Mouse (Mus musculus) forebrain, embryonic 13.5 days (tissue): ENCODE measurements around the gene Smarcc2. TPM values are rescaled to one million over a fixed set of nuclear protein-coding genes. Genes with fewer than 3 reads are reported as not detected.

Experiments
- ATAC-seq: fragments of 200-750 bp; cut with Nextera tagmentation; 2 replicates; pipeline ENCODE4 v1.8.0; 2017
- H3K27ac ChIP-seq: fragments of 300-500 bp; sonication (generic); 2 replicates; pipeline ENCODE4 v1.5.1; 2015; ENCODE audit warnings: inconsistent platforms, mild to moderate bottlenecking, moderate library complexity
- H3K27me3 ChIP-seq: fragments of 300-500 bp; sonication (generic); 2 replicates; pipeline ENCODE4 v1.6.1; 2015; ENCODE audit warnings: mild to moderate bottlenecking, inconsistent platforms
- H3K36me3 ChIP-seq: fragments of 300-500 bp; sonication (generic); 2 replicates; pipeline ENCODE4 v1.6.1; 2015; ENCODE audit warnings: mild to moderate bottlenecking, inconsistent platforms; ENCODE audit not compliant: poor library complexity, severe bottlenecking
- H3K4me1 ChIP-seq: fragments of 300-500 bp; sonication (generic); 2 replicates; pipeline ENCODE4 v1.6.1; 2015; ENCODE audit warnings: inconsistent platforms
- H3K4me2 ChIP-seq: fragments of 300-500 bp; sonication (generic); 2 replicates; pipeline ENCODE4 v1.6.1; 2015; ENCODE audit warnings: inconsistent platforms, mild to moderate bottlenecking, moderate library complexity
- H3K4me3 ChIP-seq: fragments of 300-500 bp; sonication (generic); 2 replicates; pipeline ENCODE4 v1.5.1; 2015; ENCODE audit warnings: mild to moderate bottlenecking, inconsistent platforms
- H3K9ac ChIP-seq: fragments of 300-500 bp; sonication (generic); 2 replicates; pipeline ENCODE4 v1.6.1; 2015; ENCODE audit warnings: mild to moderate bottlenecking, inconsistent platforms
- H3K9me3 ChIP-seq: fragments of 300-500 bp; sonication (generic); replicated peaks from 2 replicates; pipeline ENCODE4 v1.6.1; 2016; ENCODE audit warnings: inconsistent platforms
- WGBS: fragments of 180-500 bp; shearing (Covaris S2); methylation state at CpG from one replicate; pipeline ENCODE4 v1.1.7; 2015; 5-methylcytosine and 5-hydroxymethylcytosine counted together
- polyA plus RNA-seq: library from polyadenylated mRNA; unstranded; fragments of >200 nt; fragmentation: Nextera tagmentation; extraction: Ambion mirVana; gene quantifications from 2 replicates; pipeline ENCODE4 v1.2.1, GENCODE M21; 2015

The Smarcc2 gene
- polyA plus RNA-seq = 166 and 168 TPM in 2 replicates

DNA sequence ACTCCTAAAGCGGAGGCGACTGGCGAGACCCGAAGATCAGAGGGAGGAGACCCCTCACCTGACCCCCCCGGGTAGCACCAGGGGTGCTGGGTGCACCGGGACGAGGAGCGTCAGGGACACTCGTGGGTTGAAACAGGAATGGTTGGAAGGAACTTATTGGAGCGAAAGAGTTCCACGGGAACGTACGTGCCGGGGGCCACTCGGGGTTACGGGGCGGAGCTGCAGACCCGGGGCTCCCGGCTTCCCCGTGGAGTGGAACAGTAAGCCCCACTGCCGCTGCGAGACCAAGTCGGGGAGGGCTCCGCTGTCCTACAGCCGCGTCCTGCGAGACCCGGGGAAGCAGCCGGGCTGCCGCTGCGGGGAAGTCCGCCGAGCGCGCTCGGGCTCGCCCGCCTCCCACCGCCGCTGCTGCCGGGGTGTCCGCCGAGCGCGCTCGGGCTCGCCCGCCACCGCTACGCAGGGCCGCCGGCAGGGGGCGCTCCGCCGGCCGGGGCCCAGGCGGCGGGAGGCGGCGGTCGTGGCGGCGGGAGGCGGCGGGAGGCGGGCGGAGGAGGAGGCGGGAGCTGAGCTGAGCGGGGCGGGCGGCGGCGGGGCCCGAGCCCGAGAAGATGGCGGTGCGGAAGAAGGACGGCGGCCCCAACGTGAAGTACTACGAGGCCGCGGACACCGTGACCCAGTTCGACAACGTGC lies at the start of gene Smarcc2:
TSS of gene Smarcc2 (plus strand) at position 530 of the 690 bp plus-strand sequence.
- peak within 1 kb of the TSS; percentile 94 for H3K4me2 ChIP-seq
- H3K27me3 ChIP-seq = no peaks in the 10 kb centered on the region
- H3K27ac ChIP-seq = peak within 1 kb of the TSS; percentile 97
- peak within 1 kb of the TSS; percentile 99 for H3K9ac ChIP-seq
- H3K36me3 ChIP-seq = peaks cover 28% of the 10 kb centered on the region
- peak within 1 kb of the TSS; percentile 98 for H3K4me3 ChIP-seq
- WGBS = under 1% methylated on average over 48 of the region's 86 CpGs
- H3K4me1 ChIP-seq = peaks cover 22% of the 10 kb centered on the region
- no peaks in the 10 kb centered on the region for H3K9me3 ChIP-seq
- ATAC-seq = peak; percentile 76

DNA sequence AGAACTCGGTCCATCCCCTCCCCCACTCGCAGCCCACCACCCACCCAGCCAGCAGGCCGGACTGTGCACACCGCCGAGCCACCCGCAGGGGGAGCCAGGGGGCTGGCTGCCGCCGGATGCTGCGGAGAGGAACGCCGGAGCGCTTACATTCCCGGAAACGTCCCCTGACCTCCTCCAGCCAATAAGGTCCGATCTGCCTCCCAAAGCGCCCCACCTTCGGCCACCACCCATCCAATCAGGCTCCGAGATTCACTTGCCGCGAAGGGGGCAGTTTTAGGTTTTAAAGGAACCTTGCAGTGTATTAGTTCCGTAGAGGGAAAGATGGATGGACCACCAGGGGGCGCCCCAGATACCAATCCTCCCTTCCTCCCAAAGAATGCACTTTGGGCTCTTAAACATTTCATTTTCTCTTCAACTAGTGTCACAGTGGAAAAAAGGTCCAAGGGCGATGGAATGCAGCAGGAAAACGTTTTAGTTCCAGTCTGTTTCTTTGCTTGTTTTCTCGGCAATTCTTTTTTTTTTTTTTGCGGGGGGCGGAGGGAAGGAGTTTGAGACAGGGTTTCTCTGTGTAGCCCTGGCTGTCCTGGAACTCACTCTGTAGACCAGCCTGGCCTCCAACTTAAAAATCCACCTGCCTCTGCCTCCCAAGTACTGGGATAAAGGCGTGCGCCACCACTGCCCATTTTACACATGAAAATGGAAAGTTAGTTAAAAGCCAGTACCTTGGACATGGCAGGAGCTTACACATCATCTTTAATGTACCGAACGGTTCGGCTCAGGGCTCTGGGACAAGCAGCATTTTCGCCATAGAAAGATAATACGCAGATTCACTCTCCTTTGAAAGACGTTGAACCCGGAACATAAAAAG lies 49.1 kb upstream of the Smarcc2 start:
- Histone ChIP-seq H3K4me2 (peak overlapping the region; percentile 97), H3K9ac (peak overlapping the region; percentile 89), H3K4me3 (peak overlapping the region; percentile 91), H3K27me3 (no peaks in the 10 kb centered on the region), H3K36me3 (peaks cover 26% of the 10 kb centered on the region), H3K4me1 (peaks cover 51% of the 10 kb centered on the region), H3K9me3 (no peaks in the 10 kb centered on the region), H3K27ac (peak overlapping the region; percentile 94)
- ATAC-seq = peak; percentile 90
- 5% methylated on average over 36 of the region's 36 CpGs for WGBS

GRCm38 (mm10) chr10:128410560-128410845 lies 48.5 kb upstream of the Smarcc2 start:
- H3K27me3 ChIP-seq = no peaks in the 10 kb centered on the region
- peak overlapping the region; percentile 97 for H3K4me2 ChIP-seq
- no peak for ATAC-seq
- peak overlapping the region; percentile 91 for H3K4me3 ChIP-seq
- H3K4me1 ChIP-seq = peaks cover 51% of the 10 kb centered on the region
- peak overlapping the region; percentile 94 for H3K27ac ChIP-seq
- H3K36me3 ChIP-seq = peaks cover 31% of the 10 kb centered on the region
- H3K9me3 ChIP-seq = no peaks in the 10 kb centered on the region
- H3K9ac ChIP-seq = peak overlapping the region; percentile 89
- 20% methylated on average over 4 of the region's 4 CpGs for WGBS

- peak within 1 kb of the TSS; percentile 94 for H3K27ac ChIP-seq
- peak within 1 kb of the TSS; percentile 89 for H3K9ac ChIP-seq
- H3K4me2 ChIP-seq = peak within 1 kb of the TSS; percentile 97
- peak; percentile 92 for ATAC-seq
- H3K27me3 ChIP-seq = no peaks in the 10 kb centered on the region
- peaks cover 31% of the 10 kb centered on the region for H3K36me3 ChIP-seq
- H3K4me3 ChIP-seq = peak within 1 kb of the TSS; percentile 91
- WGBS = under 1% methylated on average over 37 of the region's 50 CpGs
- peaks cover 51% of the 10 kb centered on the region for H3K4me1 ChIP-seq
- no peaks in the 10 kb centered on the region for H3K9me3 ChIP-seq
Observed at GRCm38 (mm10) chr10:128411211-128412054, 47.6 kb upstream of the Smarcc2 start, which contains the start of the genes Nabp2 and Rnf41. Nabp2 (minus strand) TSS chr10:128411492. Rnf41 (plus strand) TSS chr10:128411657.

GRCm38 (mm10) chr10:128412055-128412381 lies 47.0 kb upstream of the Smarcc2 start:
- peaks cover 51% of the 10 kb centered on the region for H3K4me1 ChIP-seq
- H3K36me3 ChIP-seq = peaks cover 31% of the 10 kb centered on the region
- peak overlapping the region; percentile 89 for H3K9ac ChIP-seq
- H3K4me2 ChIP-seq = peak overlapping the region; percentile 97
- peak overlapping the region; percentile 91 for H3K4me3 ChIP-seq
- 0% methylated on average over 14 of the region's 14 CpGs for WGBS
- no peaks in the 10 kb centered on the region for H3K27me3 ChIP-seq
- peak overlapping the region; percentile 94 for H3K27ac ChIP-seq
- no peak for ATAC-seq
- H3K9me3 ChIP-seq = no peaks in the 10 kb centered on the region

DNA sequence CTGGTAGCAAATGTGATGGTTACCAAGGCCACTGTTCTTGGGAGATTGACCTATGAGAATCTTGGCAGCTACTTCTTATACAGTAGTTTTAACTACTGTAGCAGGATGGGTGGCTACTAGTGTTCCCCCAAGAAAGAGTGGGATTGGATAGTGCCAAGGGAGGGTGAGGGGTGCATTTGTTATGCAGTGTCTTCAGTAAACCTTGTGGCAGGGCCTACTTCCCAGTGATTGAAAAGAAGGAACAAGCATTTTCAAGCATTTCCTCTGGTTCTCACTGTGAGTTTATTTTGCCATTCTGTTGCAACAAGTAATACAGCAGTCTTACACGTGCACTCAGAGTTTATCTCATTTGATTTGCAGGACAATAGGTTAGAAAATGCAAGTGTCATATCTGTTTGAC lies 46.5 kb upstream of the Smarcc2 start:
- peak overlapping the region; percentile 97 for H3K4me2 ChIP-seq
- H3K36me3 ChIP-seq = peaks cover 36% of the 10 kb centered on the region
- H3K9me3 ChIP-seq = no peaks in the 10 kb centered on the region
- peak overlapping the region; percentile 91 for H3K4me3 ChIP-seq
- peaks cover 51% of the 10 kb centered on the region for H3K4me1 ChIP-seq
- peak overlapping the region; percentile 89 for H3K9ac ChIP-seq
- no peaks in the 10 kb centered on the region for H3K27me3 ChIP-seq
- ATAC-seq = no peak
- H3K27ac ChIP-seq = peak overlapping the region; percentile 94; the same call in 1 of the 2 replicates
- 32% methylated on average over 1 of the region's 1 CpGs for WGBS

- H3K4me2 ChIP-seq = peak overlapping the region; percentile 97
Observed at GRCm38 (mm10) chr10:128413076-128413475, 46.0 kb upstream of the Smarcc2 start.

GRCm38 (mm10) chr10:128414848-128415247 lies 44.2 kb upstream of the Smarcc2 start:
- no peak for ATAC-seq
- WGBS = 88% methylated on average over 5 of the region's 5 CpGs

More at GRCm38 (mm10) chr10:128413076-128413475, 46.0 kb upstream of the Smarcc2 start:
- Histone ChIP-seq H3K9me3 (no peaks in the 10 kb centered on the region), H3K4me3 (peak overlapping the region; percentile 91), H3K4me1 (peaks cover 47% of the 10 kb centered on the region), H3K27me3 (no peaks in the 10 kb centered on the region), H3K36me3 (peaks cover 37% of the 10 kb centered on the region), H3K9ac (peak overlapping the region; percentile 89), H3K27ac (no peak overlapping the region)
- no peak for ATAC-seq
- WGBS = 44% methylated on average over 1 of the region's 1 CpGs

DNA sequence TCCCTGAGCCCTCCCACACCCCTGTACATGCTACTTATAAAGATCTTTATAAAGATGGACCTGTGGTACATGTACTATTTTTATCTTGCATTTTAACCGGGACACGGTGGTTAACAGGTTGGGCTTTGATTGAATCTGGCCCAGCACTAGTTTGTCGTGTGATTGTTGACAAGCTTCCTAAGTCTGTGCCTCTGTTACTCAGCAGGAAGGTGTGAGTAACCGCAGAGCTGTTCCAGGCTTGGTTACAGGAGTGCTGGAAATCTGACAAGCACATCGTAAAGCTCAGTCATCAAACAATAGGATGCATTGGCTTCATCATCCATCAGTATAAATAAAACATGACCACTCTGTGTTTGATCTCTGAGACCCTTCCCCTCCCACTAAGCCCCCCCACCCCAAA lies 36.6 kb upstream of the Smarcc2 start:
- Histone ChIP-seq H3K9me3 (no peaks in the 10 kb centered on the region), H3K36me3 (peaks cover 84% of the 10 kb centered on the region), H3K4me1 (no peaks in the 10 kb centered on the region), H3K27me3 (no peaks in the 10 kb centered on the region), H3K9ac (no peak overlapping the region), H3K4me3 (no peak overlapping the region), H3K4me2 (no peak overlapping the region), H3K27ac (no peak overlapping the region)
- no peak for ATAC-seq
- WGBS = 94% methylated on average over 5 of the region's 5 CpGs

More at GRCm38 (mm10) chr10:128414848-128415247, 44.2 kb upstream of the Smarcc2 start:
- Histone ChIP-seq H3K27me3 (no peaks in the 10 kb centered on the region), H3K9ac (no peak overlapping the region), H3K9me3 (no peaks in the 10 kb centered on the region), H3K4me3 (no peak overlapping the region), H3K36me3 (peaks cover 54% of the 10 kb centered on the region), H3K27ac (no peak overlapping the region), H3K4me2 (no peak overlapping the region), H3K4me1 (peaks cover 39% of the 10 kb centered on the region)

- H3K36me3 ChIP-seq = peaks cover 79% of the 10 kb centered on the region
- ATAC-seq = no peak
- H3K9me3 ChIP-seq = no peaks in the 10 kb centered on the region
- no peak overlapping the region for H3K27ac ChIP-seq
- no peak overlapping the region for H3K9ac ChIP-seq
- H3K4me1 ChIP-seq = no peaks in the 10 kb centered on the region
- H3K27me3 ChIP-seq = no peaks in the 10 kb centered on the region
- no peak overlapping the region for H3K4me2 ChIP-seq
- 73% methylated on average over 7 of the region's 7 CpGs for WGBS
- H3K4me3 ChIP-seq = no peak overlapping the region
Observed at GRCm38 (mm10) chr10:128424604-128425003, 34.4 kb upstream of the Smarcc2 start.

DNA sequence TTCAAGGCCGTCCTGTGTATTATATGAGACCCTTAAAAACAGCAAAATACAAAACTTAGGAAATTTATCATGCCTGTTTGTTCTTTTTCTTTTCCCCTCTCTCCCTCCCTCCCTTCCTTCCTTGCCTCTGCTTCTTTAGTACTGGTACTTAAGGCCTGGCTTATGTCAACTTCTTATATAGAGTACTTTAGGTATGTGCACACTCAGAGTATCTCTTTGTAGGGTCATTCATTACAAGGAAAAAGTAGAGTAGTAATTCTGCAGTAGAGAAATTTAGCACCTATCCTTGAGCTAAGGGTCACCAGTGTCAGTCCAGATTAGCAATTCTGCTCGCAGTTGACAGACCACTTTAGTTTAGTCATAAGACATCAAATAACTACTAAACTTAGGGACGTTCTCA lies 33.8 kb upstream of the Smarcc2 start:
- H3K4me2 ChIP-seq = no peak overlapping the region
- no peak overlapping the region for H3K4me3 ChIP-seq
- no peaks in the 10 kb centered on the region for H3K9me3 ChIP-seq
- H3K36me3 ChIP-seq = peaks cover 79% of the 10 kb centered on the region
- no peaks in the 10 kb centered on the region for H3K4me1 ChIP-seq
- no peaks in the 10 kb centered on the region for H3K27me3 ChIP-seq
- no peak overlapping the region for H3K27ac ChIP-seq
- 91% methylated on average over 3 of the region's 3 CpGs for WGBS
- ATAC-seq = no peak
- no peak overlapping the region for H3K9ac ChIP-seq
